Mouse (Mus musculus) stomach, embryonic 14.5 days (tissue): ENCODE results near the gene Man1c1. TPM values are rescaled to one million over a fixed set of nuclear protein-coding genes. Genes with fewer than 3 reads are reported as not detected.

Experiments used
- ATAC-seq: fragments of 200-750 bp; cut with Nextera tagmentation; 2 replicates; pipeline ENCODE4 v1.8.0; 2017; ENCODE audit warnings: low read depth, moderate TSS enrichment; ENCODE audit not compliant: insufficient number of reproducible peaks, insufficient read depth, low FRiP score
- H3K27ac ChIP-seq: fragments of 300-500 bp; sonication (generic); 2 replicates; pipeline ENCODE4 v1.5.1; 2014; ENCODE audit warnings: mild to moderate bottlenecking, low read length, moderate library complexity, mixed read lengths
- H3K27me3 ChIP-seq: fragments of 300-500 bp; sonication (generic); 2 replicates; pipeline ENCODE4 v1.6.1; 2014; ENCODE audit warnings: low read length, control low read depth, mixed read lengths; ENCODE audit not compliant: control insufficient read depth, insufficient read depth
- H3K36me3 ChIP-seq: fragments of 300-500 bp; sonication (generic); 2 replicates; pipeline ENCODE4 v1.6.1; 2014; ENCODE audit warnings: mild to moderate bottlenecking, control low read depth, low read length, moderate library complexity, mixed read lengths; ENCODE audit not compliant: control insufficient read depth, insufficient read depth
- H3K4me1 ChIP-seq: fragments of 300-500 bp; sonication (generic); 2 replicates; pipeline ENCODE4 v1.6.1; 2014; ENCODE audit warnings: low read length, control low read depth, mixed read lengths; ENCODE audit not compliant: control insufficient read depth, insufficient read depth
- H3K4me2 ChIP-seq: fragments of 300-500 bp; sonication (generic); replicated peaks from 2 replicates; pipeline ENCODE4 v1.6.1; 2014; ENCODE audit warnings: low read depth, low read length, control low read depth
- H3K4me3 ChIP-seq: fragments of 300-500 bp; sonication (generic); 2 replicates; pipeline ENCODE4 v1.5.1; 2014; ENCODE audit warnings: low read depth, low read length, control low read depth
- H3K9ac ChIP-seq: fragments of 300-500 bp; sonication (generic); replicated peaks from 2 replicates; pipeline ENCODE4 v1.6.1; 2014; ENCODE audit warnings: low read depth, mild to moderate bottlenecking, control low read depth, low read length, moderate library complexity, mixed read lengths
- H3K9me3 ChIP-seq: fragments of 300-500 bp; sonication (generic); 2 replicates; pipeline ENCODE4 v1.6.1; 2016; ENCODE audit warnings: low read depth, low read length, control low read depth; ENCODE audit not compliant: control insufficient read depth
- WGBS: fragments of 180-500 bp; shearing (Covaris S2); extraction: QIAGEN DNeasy Blood & Tissue Kit; methylation state at CpG from one replicate; pipeline ENCODE4 v1.1.7; 2014; 5-methylcytosine and 5-hydroxymethylcytosine counted together
- polyA plus RNA-seq: library from polyadenylated mRNA; unstranded; fragments of >200 nt; fragmentation: Nextera tagmentation; extraction: Ambion mirVana; gene quantifications from 2 replicates; pipeline ENCODE4 v1.2.1, GENCODE M21; 2014

The Man1c1 gene
- polyA plus RNA-seq, 1 experiment from 2014 or later: 1.7 TPM

DNA sequence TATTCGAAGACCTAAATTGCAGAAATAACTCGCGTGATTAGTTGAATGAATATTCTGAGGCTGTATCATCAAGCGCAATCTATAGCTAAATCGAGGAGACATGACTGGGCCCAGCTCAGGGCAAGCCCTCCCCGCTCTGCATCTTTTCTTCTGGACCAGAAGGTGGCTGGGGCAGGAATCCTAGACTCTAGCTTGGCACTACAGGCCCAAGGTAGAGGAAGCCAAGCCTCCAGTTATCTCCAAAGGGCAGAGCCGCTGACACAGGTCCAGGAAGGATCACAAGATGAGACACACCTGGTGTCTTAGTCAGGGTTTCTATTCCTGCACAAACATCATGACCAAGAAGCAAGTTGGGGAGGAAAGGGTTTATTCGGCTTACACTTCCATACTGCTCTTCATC lies 83.8 kb downstream of the Man1c1 start:
- WGBS: 87% methylated on average over 8 of the region's 8 CpGs
- peaks cover 4% of the 10 kb centered on the region; the same call in 1 of the 2 replicates for H3K4me1 ChIP-seq

DNA sequence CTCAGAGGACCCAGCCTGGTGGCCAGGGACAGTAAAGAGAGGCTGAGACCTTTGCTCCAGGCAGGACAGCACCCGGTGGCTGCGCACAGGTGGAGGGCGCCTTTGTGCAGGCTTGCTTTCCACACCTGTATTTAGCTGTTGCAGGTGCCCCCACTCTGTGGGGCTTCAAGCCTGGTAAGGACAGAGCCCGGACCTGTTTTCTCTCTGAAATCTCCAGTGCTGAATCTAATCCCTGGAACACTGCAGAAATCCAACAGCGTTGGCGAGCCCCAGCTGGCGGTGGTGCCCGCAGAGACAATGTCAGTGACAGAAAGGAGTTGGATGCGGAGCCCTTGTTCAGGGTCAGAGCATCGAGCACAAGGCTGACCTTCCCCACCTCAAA lies 84.6 kb downstream of the Man1c1 start:
- Histone ChIP-seq H3K27ac (no peak overlapping the region), H3K4me1 (peaks cover 4% of the 10 kb centered on the region; the same call in 1 of the 2 replicates), H3K4me2 (no peak overlapping the region), H3K4me3 (no peak overlapping the region), H3K9me3 (no peaks in the 10 kb centered on the region), H3K27me3 (no peaks in the 10 kb centered on the region), H3K36me3 (no peaks in the 10 kb centered on the region), H3K9ac (no peak overlapping the region)
- 78% methylated on average over 10 of the region's 10 CpGs for WGBS
- ATAC-seq: no peak

More for the DNA sequence above, 83.8 kb downstream of the Man1c1 start:
- no peaks in the 10 kb centered on the region for H3K9me3 ChIP-seq
- no peak overlapping the region for H3K27ac ChIP-seq
- no peaks in the 10 kb centered on the region for H3K36me3 ChIP-seq
- no peak overlapping the region for H3K4me2 ChIP-seq
- H3K4me3 ChIP-seq: no peak overlapping the region
- no peaks in the 10 kb centered on the region for H3K27me3 ChIP-seq
- ATAC-seq: no peak
- H3K9ac ChIP-seq: no peak overlapping the region

DNA sequence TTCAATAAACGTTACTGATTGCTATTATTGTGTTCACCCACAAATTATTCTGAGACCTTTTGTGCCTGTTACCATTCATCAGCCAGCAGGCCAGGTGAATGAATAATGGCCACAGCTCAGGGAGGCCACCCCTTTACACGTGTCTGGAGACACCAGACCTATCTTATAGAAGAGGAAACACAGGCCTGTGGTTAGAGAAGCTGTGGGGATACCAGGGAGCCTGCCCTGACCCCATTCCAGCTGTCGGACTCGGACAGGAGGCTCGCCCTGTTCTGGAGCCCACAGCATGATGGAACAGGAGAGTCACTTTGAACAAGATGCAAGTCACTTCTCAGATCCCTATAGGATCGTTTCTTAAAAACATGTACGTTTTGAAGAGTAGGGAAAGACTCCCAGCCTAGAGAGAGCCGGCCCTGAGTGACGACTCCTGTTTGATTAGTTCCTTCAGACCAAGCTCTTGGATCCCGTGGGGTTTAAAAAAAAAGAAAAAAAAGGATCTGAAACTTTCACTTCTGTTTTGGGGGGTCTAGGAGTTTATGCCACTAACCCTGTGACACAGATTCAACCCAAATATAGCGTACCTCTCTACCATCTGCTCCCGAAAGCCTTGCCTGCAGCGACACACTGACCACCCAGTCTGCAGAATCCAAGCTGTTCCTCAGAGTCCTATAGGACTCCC lies 85.1 kb downstream of the Man1c1 start:
- no peaks in the 10 kb centered on the region for H3K36me3 ChIP-seq
- no peak overlapping the region for H3K9ac ChIP-seq
- ATAC-seq: no peak
- H3K4me1 ChIP-seq: peaks cover under 1% of the 10 kb centered on the region; the same call in 1 of the 2 replicates
- H3K4me3 ChIP-seq: no peak overlapping the region
- no peak overlapping the region for H3K27ac ChIP-seq
- no peaks in the 10 kb centered on the region for H3K9me3 ChIP-seq
- 79% methylated on average over 13 of the region's 13 CpGs for WGBS
- H3K4me2 ChIP-seq: no peak overlapping the region
- H3K27me3 ChIP-seq: no peaks in the 10 kb centered on the region

DNA sequence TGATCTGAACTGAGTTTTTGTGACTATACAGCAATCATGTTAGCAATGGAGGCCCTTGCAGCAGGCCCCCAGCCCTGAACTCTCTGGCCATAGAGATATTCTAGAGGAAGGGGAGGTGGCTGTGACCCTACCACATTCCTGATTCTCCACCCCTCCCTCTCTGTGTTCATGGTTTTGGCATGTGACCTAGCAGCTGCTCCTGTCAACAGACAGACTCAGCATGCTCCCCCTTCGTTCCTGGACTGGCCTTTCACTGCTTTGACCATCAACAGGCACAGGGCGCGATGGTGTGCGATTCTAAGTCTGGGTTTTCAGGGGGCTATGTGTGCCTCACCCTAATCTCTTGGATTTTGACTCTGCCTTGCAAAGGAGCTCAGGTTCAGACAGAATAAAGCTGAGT lies 86.3 kb downstream of the Man1c1 start:
- Histone ChIP-seq H3K4me3 (no peak overlapping the region), H3K27ac (no peak overlapping the region), H3K9ac (no peak overlapping the region), H3K4me2 (no peak overlapping the region), H3K36me3 (no peaks in the 10 kb centered on the region), H3K27me3 (no peaks in the 10 kb centered on the region), H3K9me3 (no peaks in the 10 kb centered on the region), H3K4me1 (no peaks in the 10 kb centered on the region)
- WGBS: 83% methylated on average over 4 of the region's 4 CpGs
- ATAC-seq: no peak

DNA sequence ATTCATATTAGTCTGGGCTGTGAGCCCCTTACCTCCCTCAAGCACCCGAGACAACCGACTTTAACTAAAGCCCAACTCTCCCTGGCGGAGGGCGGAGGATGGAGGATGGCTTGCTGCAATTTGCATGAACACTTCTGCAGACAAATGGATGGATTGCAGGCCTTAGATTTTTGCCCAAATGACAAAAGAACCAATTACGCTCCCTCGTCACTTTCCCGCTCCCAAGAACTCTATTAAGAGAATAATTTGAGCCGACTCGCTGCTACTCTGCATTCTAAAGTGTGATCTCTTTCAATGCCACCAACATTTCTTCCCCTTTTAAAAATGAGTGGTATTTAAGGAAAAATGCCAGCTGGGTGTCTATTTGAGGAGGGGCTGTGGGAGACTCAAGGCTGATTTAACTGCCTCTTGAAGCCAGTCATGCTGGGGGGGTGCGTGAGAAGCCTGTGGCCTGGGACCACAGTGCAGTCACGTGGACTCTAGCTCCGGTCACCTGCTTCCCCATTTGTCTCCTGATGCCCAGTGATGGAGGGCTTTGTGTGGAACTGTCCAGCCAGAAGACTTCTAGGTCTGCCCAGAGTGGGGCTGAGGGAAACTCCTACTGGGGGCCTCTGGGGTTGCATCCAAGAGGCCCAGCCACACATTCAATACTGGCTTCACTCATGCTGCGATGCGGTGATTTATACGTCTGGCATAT lies 88.0 kb downstream of the Man1c1 start:
- H3K36me3 ChIP-seq: no peaks in the 10 kb centered on the region
- H3K27ac ChIP-seq: no peak overlapping the region
- H3K4me3 ChIP-seq: no peak overlapping the region
- no peak overlapping the region for H3K9ac ChIP-seq
- no peak for ATAC-seq
- 0 out of 2 replicates have a peak, but pooled peaks cover 4% of the 10 kb centered on the region for H3K4me1 ChIP-seq
- H3K9me3 ChIP-seq: no peaks in the 10 kb centered on the region
- H3K4me2 ChIP-seq: no peak overlapping the region
- 80% methylated on average over 15 of the region's 15 CpGs for WGBS
- no peaks in the 10 kb centered on the region for H3K27me3 ChIP-seq

DNA sequence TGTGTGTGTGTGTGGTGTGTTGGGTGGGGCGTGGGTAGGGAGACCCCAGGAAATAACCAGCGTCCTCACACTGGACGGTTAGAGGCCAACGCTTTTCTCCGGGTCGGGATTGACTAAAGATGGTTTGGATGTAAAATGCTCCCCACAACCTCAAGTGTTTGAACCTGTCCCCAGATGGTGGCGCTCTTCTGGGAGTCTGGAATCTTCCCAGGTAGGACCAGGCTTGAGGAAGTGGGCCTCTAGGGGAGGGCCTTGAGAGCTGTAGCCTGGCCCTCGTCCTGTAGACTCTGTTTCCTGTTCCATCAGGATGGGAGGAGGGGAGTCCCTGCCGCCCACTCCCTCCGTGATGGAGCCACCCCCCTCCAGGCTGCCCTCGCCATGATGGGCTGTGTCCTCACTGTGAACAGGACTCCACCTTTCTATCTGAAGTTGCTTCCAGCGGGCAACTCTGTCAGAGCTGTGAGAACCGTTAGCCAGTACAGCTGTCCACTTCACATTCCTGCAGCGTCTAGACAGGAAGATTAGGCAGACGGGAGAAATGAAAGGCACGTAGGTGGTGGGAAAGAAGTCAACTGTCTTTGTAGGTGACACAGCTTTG lies 91.9 kb downstream of the Man1c1 start:
- Histone ChIP-seq H3K27me3 (no peaks in the 10 kb centered on the region), H3K4me1 (0 out of 2 replicates have a peak, but pooled peaks cover 4% of the 10 kb centered on the region), H3K4me3 (no peak overlapping the region), H3K9me3 (no peaks in the 10 kb centered on the region), H3K27ac (no peak overlapping the region), H3K36me3 (no peaks in the 10 kb centered on the region), H3K9ac (no peak overlapping the region), H3K4me2 (no peak overlapping the region)
- ATAC-seq: no peak
- 41% methylated on average over 16 of the region's 16 CpGs for WGBS

DNA sequence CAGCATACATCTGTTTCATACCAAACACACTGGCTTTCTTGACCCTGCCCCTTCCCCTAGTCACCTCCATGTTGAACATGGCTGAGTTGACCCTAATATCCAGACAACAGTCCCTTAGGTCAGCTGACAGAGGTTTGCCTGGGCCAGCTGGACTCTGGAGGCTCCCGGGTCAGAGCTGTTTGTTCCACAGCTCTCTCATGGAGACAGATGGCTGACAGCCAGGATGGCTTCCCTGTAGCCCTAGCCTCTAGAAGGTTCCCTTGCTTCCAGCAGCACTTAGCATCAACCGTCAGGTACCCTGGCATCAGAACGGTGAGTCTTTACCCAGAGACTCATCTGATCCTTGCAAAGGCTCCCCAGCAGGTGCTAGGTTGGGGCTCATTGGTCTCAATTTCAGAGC lies 93.5 kb downstream of the Man1c1 start:
- Histone ChIP-seq H3K9me3 (no peaks in the 10 kb centered on the region), H3K27ac (no peak overlapping the region), H3K4me2 (no peak overlapping the region), H3K4me1 (0 out of 2 replicates have a peak, but pooled peaks cover 4% of the 10 kb centered on the region), H3K4me3 (no peak overlapping the region), H3K27me3 (no peaks in the 10 kb centered on the region), H3K36me3 (no peaks in the 10 kb centered on the region), H3K9ac (no peak overlapping the region)
- no peak for ATAC-seq
- 73% methylated on average over 3 of the region's 3 CpGs for WGBS

DNA sequence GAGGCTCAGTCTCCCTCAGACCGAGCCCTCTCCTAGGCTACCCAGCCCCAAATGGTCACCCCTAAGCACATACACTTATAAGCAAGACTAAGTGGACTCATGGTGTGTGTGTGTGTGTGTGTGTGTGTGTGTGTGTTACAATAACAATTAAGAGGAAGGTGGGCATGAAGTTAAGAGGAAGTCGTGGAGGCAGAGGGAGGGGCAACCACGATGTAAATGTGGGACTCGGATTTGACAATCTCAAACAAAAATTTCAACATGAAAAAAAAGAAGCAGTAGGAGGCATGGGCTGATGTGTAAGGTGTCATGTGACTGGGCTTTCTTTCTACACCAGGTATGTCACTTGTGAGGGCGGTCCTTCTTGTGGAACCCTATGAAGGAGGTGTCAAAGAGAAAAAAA lies 96.4 kb downstream of the Man1c1 start:
- H3K36me3 ChIP-seq: no peaks in the 10 kb centered on the region
- 0 out of 2 replicates have a peak, but pooled peaks cover 4% of the 10 kb centered on the region for H3K4me1 ChIP-seq
- 81% methylated on average over 5 of the region's 5 CpGs for WGBS
- no peaks in the 10 kb centered on the region for H3K9me3 ChIP-seq
- no peak for ATAC-seq
- no peak overlapping the region for H3K9ac ChIP-seq
- no peaks in the 10 kb centered on the region for H3K27me3 ChIP-seq
- H3K4me3 ChIP-seq: no peak overlapping the region
- H3K27ac ChIP-seq: no peak overlapping the region
- no peak overlapping the region for H3K4me2 ChIP-seq
